Mouse (Mus musculus) megakaryocyte, adult 5-6 weeks (primary cell): ENCODE measurements around the gene Cdan1. TPM values are rescaled to one million over a fixed set of nuclear protein-coding genes. Genes with fewer than 3 reads are reported as not detected.
"Not testable (repeated sequence)": the region's sequence is repeated elsewhere in the genome, so short reads cannot be mapped to it uniquely, and the experiment has no call there.

Experiments
- ATAC-seq: 2 replicates; pipeline ENCODE4 v1.8.0; 2016; ENCODE audit warnings: mild to moderate bottlenecking, inconsistent platforms; ENCODE audit not compliant: poor library complexity, severe bottlenecking
- total RNA-seq, 2 experiments: library from RNA; stranded (forward) in 1 of 2; stranded (reverse) in 1 of 2; fragments of 153-499, 151-499 nt in 1 of 2; fragments of 221-1000, 200-1000 nt in 1 of 2; gene quantifications; 2 replicates each; pipeline versions ENCODE4 v1.2.3 to v1.2.4; 2015 to 2017

Gene Cdan1
- total RNA-seq, 2 experiments from 2014 or later: 9.9 to 11.6 TPM

- no peak for ATAC-seq
Observed at GRCm38 (mm10) chr2:120748041-120748440, 101.9 kb downstream of the Cdan1 start.

DNA sequence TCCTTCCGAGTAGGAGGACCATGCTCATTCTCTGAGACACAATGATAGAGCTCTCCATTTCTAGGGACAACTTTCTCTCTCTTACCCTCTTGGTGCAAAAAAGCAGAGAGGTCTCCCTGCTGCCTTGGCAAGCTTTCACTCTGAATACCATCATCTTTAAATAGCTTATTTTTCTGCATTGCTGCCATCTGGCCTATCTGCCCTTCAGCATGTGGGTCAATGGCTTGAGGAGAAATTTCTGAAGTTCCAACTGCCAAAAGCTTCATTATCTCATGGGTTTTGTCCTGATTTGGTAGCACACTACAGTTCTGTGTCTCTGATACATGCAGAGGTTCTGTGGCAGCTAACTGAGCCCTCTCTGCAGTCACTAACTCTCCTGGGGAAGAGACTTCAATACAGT is 104.4 kb downstream of the Cdan1 start:
- ATAC-seq: no peak

- no peak; the same call in 1 of the 2 replicates for ATAC-seq
Observed at GRCm38 (mm10) chr2:120731877-120732530, 117.9 kb downstream of the Cdan1 start.

- peak; percentile 96 for ATAC-seq
Observed at GRCm38 (mm10) chr2:120731167-120731862, 118.6 kb downstream of the Cdan1 start.

DNA sequence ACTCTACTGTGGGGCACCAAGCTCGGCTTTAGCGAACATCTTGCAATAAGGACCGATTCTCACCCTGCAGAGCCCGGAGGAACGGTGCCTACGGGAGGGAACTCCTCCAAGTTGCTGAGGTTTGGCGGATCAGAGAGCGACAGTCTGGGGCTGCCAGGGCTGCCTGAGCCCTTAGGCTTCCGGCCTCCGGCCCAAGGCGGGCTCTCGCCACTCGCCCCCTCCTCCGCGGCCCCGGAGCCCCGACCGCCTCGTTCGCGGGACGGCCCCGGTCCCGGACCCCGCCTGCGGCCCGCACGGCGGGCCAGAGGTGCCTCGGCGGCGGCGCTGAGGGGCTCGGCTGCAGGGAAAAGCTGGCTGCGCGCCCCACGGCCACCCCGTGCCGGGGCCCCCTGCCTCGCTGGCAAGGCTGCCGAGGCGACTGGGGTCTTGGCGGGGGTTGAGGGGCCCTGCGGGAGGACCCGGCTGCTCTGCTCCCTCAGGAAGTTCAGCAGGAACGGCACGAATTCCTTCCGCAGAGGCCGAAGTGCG is 119.2 kb downstream of the Cdan1 start:
- peak; percentile 24 for ATAC-seq

GRCm38 (mm10) chr2:120729775-120730585 is 119.9 kb downstream of the Cdan1 start:
- no peak for ATAC-seq

DNA sequence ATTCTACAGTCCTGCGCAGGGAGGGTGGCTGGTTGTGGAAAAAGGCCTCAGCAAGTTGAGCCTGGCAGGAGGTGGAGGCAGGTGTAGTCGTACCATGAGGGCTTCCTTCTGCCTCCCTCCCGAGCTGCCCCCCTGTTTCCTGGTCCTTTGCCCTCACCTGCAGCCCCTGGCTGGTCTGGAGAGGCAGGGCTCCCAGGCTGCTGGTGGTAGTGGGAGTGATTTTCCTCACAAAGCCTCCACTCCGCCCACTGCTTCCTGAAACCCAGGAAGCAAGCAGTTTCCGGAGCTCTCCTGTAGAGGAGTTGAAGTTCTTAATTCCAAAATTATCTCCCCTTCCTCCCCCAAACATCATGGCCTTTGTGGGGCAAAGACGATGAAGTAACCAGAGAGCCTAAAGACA is 125.8 kb downstream of the Cdan1 start:
- ATAC-seq: no peak

- no peak for ATAC-seq
Observed at GRCm38 (mm10) chr2:120723621-120724020, 126.3 kb downstream of the Cdan1 start.

DNA sequence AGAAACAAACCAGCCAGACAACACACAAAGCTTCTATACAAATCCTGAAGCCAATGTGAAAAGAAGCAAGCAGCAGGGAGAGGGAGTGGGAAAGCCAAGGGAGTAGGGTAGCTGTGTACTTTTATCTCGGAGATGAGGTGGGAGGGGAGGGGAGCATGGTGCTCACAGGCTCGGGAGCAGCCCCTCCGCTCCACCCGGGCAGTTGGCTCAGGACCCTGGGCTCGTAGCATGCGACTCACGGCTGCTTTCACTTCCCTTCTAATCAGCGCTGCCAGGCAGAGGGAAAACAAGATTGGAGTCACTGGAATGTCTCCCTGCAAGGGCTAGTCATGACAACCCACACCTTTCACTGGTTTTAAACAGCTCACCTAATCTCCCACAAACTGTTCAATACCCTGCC is 127.4 kb downstream of the Cdan1 start:
- ATAC-seq: no peak

- no peak for ATAC-seq
Observed at GRCm38 (mm10) chr2:120721911-120722310, 128.0 kb downstream of the Cdan1 start.

- no peak for ATAC-seq
Observed at GRCm38 (mm10) chr2:120720821-120721220, 129.1 kb downstream of the Cdan1 start.

DNA sequence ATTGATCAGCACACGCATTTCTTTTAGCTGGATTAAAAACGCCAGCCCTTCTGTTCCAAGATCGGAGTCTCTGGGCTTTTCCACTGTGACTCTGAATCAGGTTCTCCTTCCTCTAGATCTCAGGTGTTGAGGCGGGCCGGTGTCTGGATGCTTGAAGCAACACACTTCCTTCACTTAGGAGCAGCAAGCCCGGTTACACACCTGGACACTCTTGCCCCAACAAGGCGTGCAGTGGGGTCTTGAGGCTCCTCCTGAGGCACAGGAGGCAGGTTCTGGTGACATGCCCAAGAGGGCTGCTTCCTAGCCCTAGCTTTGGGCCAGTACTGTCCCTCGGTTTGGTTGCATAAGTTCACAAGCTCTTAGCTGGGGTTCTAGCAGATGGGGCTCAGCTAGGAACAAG is 131.4 kb downstream of the Cdan1 start:
- no peak for ATAC-seq

GRCm38 (mm10) chr2:120713441-120713840 is 136.5 kb downstream of the Cdan1 start:
- ATAC-seq: no peak

- no peak for ATAC-seq
Observed at GRCm38 (mm10) chr2:120710948-120711347, 139.0 kb downstream of the Cdan1 start.

DNA sequence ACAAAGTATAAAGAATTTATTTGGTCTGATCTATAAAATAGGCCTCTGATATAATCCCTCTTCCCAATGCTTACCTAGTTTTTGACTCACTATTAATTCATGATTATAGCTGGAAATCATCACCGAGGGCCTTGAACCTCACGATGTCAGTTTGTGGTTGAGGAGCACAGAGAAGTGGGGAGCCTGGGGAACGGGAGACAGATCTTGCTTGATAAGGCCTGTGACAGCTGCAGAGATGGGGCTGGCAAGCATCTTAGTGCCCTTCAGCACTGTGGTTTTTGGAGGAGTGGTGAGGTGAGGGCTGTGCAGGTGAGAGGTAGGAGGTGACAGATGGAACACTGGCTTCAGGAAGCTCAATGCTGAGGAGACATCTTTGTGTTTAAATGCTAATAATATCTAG is 139.8 kb downstream of the Cdan1 start:
- no peak for ATAC-seq

GRCm38 (mm10) chr2:120707041-120707440 is 142.9 kb downstream of the Cdan1 start:
- no peak for ATAC-seq

DNA sequence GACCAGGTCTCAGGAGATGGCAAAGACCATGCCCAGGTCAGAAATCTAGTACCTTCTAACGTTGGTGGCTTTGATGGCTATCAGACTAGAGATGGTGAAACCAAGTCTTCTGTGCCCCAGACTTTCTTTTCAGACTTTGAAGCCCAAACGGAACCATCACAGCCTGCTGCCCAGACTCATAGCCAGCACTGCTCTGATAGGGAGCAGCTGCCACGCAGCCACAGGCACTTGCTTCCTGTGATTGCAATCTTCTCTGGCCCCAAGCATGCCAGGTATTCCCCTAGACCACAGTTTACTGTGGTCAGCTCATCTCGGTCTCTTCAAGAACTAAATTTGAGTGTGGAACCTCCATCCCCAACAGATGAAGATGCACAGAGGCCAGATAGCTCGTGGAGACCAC is 147.3 kb downstream of the Cdan1 start:
- no peak for ATAC-seq

DNA sequence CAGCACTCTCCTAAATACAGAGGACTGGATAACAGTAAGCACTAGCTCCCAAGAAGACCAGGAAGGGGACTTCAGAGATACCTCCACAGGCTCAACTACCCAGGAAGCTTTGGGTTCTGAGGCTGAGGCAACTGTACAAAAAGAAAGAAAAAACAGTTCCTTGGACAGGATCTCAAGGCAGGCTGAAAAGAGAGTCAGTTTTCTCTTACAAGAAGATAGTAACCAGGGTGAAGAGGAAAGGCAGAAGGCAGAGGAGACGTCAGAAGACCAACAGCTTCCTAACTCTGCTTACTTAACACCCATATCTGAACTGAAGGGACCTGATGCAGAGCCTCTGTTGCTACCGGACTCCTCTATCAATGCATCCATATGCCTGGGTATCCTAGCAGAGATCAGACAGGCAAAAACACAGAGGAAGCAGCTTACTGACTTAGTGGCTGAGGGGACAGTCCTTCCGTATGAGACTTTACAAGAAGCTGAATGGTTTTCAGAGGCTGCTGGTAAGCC is 149.5 kb downstream of the Cdan1 start:
- ATAC-seq: no peak

- ATAC-seq: no peak
Observed at GRCm38 (mm10) chr2:120697767-120698166, 152.2 kb downstream of the Cdan1 start.

GRCm38 (mm10) chr2:120681151-120681550 is 168.8 kb downstream of the Cdan1 start:
- not testable (repeated sequence) for ATAC-seq

GRCm38 (mm10) chr2:120670253-120670652 is 179.7 kb downstream of the Cdan1 start:
- no peak for ATAC-seq
